Mouse (Mus musculus): ENCODE results near the gene Eif1ad.
"Not testable (repeated sequence)": the region's sequence is repeated elsewhere in the genome, so short reads cannot be mapped to it uniquely, and the experiment has no call there.

The Eif1ad gene

GRCm38 (mm10) chr19:5377446-5377845 lies 10.9 kb downstream of the Eif1ad start:
- DNase-seq: no peak

GRCm38 (mm10) chr19:5383326-5383725 lies 16.8 kb downstream of the Eif1ad start:
- no peak for DNase-seq

GRCm38 (mm10) chr19:5384715-5385114 lies 18.2 kb downstream of the Eif1ad start:
- no peak for DNase-seq

DNA sequence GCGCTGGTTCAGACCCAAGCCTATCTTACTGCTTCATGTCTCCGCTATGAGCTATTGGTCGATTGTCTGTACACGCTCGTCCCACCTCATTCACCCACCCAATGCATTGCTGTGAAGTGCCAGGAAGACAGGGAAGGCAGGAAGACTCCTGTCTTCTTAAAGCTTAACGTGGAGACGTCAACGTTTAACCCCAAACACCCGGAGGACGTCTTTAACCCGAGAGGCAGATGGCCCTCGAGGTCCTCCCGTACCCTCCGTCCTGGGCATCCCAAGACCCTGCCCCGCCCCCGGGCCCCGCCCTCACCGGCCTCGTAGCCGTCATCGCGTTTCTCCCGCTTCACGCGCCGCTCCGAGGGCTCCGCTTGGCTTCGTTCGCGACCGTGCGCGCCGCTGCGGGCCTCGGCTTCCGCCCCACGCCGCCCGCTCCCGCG lies 21.5 kb downstream of the Eif1ad start:
- peak; percentile 61 for DNase-seq

DNA sequence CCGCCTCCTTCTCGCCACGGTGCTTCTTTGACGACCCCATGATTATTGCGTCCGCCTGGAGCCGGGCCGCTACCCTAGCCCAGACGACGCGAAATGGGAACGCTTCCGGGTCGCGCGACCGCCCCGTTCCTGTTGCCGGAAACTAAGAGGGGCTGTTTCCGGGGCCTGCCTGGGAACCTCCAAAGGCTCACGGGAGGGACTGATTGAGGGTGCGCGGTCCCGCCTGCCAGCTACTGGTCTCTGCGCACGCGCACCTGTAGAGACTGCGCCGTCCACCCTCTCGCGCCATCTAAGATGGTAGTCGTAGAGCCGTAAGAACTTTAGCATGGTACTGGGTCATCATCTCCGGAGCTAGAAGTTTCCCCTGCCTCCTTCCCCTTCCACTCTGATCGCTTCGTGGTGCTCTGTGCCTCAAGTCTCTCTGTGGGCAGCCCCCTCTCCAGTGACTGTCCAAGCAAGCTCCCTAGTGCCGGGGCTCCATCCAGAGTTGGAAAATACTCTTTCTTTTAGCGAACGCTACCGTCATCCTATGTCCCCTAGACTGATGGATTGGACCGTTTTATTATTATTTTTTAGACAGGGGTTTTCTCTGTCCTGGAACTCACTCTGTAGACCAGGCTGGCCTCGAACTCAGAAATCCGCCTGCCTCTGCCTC lies 22.2 kb downstream of the Eif1ad start, which contains the start of gene Sart1:
Sart1 (minus strand) TSS at position 116 of the 655 bp plus-strand sequence.
- peak; percentile 97 for DNase-seq

- peak; percentile 57 for DNase-seq
Observed at GRCm38 (mm10) chr19:5389647-5390046, 23.1 kb downstream of the Eif1ad start.

GRCm38 (mm10) chr19:5390416-5390815 lies 23.9 kb downstream of the Eif1ad start:
- DNase-seq: no peak

- DNase-seq: peak; percentile 86
Observed at GRCm38 (mm10) chr19:5392892-5393291, 26.4 kb downstream of the Eif1ad start.

GRCm38 (mm10) chr19:5394168-5394567 lies 27.6 kb downstream of the Eif1ad start:
- DNase-seq: no peak

GRCm38 (mm10) chr19:5395371-5395770 lies 28.8 kb downstream of the Eif1ad start:
- DNase-seq: no peak

GRCm38 (mm10) chr19:5401073-5401472 lies 34.5 kb downstream of the Eif1ad start:
- DNase-seq: not testable (repeated sequence)

DNA sequence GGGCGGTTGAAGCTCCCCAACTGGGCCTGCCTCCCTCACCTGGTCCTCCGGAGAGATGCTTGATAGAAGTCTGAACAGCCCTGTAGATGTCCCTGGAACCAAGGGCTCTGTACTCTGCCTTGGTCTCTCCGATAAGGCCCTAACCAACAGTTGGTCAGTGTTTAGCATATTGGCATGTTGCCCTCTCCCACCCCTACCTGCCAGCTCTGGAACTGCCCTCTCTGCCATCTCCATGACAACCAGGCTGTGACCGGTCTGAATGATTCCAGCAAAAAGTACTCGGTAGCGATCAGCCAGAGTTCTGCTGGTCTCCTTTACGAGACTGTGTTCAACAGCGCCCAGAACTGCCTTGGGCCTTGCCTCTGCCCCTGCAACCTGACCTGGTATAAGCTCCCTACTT lies 35.8 kb downstream of the Eif1ad start, which contains the start of gene Tsga10ip:
Tsga10ip (minus strand) TSS at position 234 of the 400 bp plus-strand sequence.
- peak; percentile 32 for DNase-seq

DNA sequence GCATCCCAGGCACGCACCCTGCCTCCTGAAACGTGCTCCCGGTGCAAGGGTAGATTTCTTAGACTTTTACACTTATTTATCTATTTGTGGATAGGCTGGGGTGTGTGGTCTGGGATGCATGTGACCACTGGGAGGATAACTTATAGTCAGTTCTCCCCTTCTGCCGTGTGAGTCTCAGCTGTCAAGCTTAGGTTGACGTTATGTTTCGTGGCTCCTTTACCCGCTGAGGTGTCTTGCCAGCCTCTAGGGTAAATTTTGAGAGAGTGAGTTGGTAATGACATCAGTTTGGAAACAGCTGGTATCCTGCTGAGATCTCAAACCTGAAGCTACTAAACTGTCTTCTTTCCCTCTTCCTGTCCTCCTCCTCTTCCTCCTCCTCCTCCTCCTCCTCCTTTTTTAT lies 39.4 kb downstream of the Eif1ad start:
- no peak for DNase-seq

GRCm38 (mm10) chr19:5406531-5407126 lies 40.1 kb downstream of the Eif1ad start:
- peak; percentile 63 for DNase-seq

GRCm38 (mm10) chr19:5407133-5407532 lies 40.6 kb downstream of the Eif1ad start:
- DNase-seq: peak; percentile 82

GRCm38 (mm10) chr19:5408057-5409001 lies 41.8 kb downstream of the Eif1ad start:
- DNase-seq: peak; percentile 27

- peak; percentile 64 for DNase-seq
Observed at GRCm38 (mm10) chr19:5409068-5409467, 42.5 kb downstream of the Eif1ad start.

DNA sequence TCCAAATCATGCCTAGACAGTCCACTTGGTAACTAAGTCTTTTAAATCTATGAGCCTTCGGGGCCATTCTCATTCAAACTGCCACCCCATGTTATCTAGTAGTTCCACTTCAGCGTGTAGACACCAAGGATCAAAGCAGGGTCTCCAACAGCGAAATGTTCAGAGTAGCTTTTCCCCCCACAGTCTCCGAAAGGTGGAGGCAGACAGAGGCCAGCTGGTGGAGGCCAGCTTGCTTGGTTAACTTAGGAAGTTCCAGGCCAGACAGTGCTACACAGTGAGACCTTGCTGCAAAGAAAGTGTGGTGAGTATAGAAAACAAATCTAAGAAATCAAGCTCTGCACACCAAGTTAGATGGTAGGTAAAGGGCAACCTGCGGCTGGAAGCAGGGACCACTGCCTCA lies 44.1 kb downstream of the Eif1ad start:
- no peak for DNase-seq

DNA sequence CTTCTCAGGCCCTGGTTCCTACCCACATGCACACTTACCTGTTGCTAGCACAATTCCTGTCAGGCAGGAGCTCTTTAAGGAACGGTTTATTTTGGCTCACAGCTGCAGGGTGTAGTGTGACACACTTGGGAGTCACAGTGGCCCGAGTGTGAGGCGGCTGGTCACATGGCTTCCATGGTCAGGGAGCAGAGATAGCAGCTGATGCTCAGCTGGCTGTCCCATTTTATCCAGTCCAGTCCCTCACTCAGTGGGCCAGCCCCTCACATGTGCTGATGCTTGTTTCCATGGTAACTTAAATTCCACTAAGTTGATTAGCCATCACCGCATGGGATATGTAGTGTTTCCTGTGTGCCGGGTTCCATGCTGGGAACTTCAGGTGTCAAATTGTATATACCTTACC lies 45.4 kb downstream of the Eif1ad start:
- no peak for DNase-seq

- DNase-seq: no peak
Observed at GRCm38 (mm10) chr19:5413840-5414239, 47.3 kb downstream of the Eif1ad start.

- no peak for DNase-seq
Observed at GRCm38 (mm10) chr19:5414534-5414957, 48.0 kb downstream of the Eif1ad start.

DNA sequence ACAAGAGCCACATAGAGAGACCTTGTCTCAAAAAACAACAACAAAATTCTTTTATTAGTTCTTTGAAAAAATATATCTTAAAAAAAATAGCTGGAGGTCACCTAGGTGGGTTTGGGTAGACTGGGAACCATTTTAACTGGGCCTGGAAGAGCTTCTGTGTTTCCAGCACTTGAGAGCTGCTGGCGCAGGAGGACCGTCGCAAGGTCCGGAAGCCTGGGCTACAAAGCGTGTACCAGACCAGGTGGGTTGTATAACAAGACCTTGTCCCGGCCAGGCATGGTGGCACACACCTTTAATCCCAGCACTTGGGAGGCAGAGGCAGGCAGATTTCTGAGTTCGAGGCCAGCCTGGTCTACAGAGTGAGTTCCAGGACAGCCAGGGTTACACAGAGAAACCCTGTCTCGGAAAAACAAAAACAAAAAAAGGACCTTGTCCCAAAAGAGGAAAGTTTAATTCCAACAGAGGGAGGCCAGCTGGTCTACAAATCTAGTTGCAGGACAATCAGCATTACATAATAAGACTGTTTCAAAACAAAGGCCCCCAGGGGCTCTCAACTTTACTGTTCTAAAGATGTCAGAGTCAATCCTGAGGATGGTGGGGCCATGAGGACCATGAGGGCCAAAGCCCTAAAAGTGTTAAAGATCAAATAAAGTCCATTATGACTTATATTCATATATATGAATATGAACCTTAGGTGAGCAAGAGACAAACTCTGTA lies 52.4 kb downstream of the Eif1ad start:
- DNase-seq: no peak

GRCm38 (mm10) chr19:5419630-5420029 lies 53.1 kb downstream of the Eif1ad start:
- no peak for DNase-seq
